Mouse (Mus musculus) adrenal gland, adult 8-10 months (tissue): ENCODE results near the gene Fgd4. TPM values are rescaled to one million over a fixed set of nuclear protein-coding genes. Genes with fewer than 3 reads are reported as not detected.
"Not testable (repeated sequence)": the region's sequence is repeated elsewhere in the genome, so short reads cannot be mapped to it uniquely, and the experiment has no call there.

Experiments used
- DNase-seq: peaks from one replicate; pipeline ENCODE4 v3.0.0; 2022
- total RNA-seq, 4 experiments: library from RNA; stranded (reverse); gene quantifications; 2 replicates each; pipeline ENCODE4 v1.2.4; 2022

Fgd4 gene
- total RNA-seq, 4 experiments from 2014 or later, result 15.6 to 18.8 (median 16.9) TPM

DNA sequence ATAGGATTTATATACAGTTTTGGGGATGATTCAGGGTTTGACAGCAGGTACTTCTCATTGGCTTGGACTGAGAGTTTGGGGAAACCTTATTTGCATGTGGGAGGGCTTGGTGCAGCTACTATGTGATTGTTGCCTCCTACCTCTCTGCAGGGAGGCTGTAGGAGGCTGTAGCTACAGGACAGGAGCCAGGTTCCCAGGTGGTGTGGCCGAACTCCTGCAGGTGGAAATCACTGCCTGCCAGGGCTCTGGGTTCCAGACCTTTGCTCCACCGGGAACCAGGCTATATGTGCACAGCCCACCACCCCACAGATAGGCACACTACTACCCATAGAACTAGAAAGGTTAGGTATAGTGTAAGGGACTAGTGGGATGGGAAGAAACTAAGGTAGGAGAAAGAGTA lies 61.0 kb downstream of the Fgd4 start:
- not testable (repeated sequence) for DNase-seq

DNA sequence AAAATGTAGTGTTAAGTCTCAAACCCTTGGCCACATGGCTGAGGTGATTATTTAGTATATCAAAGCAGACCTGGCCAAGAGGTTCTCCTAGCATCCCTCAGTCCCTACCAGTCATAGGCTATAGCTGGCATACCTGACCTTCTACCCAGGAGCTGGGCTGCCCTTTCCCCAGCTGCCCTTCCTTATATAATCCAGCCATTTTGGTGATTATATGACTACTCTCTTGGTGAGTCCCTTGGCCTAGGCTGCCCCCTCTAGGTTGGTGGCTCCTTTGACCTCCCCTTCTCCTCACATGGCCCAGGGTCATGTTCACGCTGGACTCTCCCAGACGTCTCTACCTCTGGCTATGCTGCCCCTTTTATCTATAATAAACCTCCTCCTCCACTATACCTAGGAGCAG lies 65.1 kb downstream of the Fgd4 start:
- DNase-seq, result no peak

DNA sequence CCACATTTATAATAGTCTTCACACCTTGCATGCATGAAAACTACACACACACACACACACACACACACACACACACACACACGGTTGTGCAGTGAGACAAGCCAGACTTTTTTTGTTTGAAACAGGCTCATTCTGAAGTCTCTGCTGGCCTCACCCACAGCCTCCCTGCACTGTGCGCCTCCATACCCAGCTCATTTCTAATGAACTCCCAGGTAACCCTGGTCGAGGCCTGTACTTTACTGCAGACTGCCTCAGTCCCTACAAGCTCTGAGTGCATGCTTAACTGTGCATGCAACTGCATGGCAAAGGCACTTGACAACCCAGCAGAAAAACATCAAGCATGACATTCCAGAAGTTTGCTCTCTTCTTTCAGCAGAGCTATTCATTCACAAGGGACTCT lies 72.3 kb downstream of the Fgd4 start:
- no peak for DNase-seq

DNA sequence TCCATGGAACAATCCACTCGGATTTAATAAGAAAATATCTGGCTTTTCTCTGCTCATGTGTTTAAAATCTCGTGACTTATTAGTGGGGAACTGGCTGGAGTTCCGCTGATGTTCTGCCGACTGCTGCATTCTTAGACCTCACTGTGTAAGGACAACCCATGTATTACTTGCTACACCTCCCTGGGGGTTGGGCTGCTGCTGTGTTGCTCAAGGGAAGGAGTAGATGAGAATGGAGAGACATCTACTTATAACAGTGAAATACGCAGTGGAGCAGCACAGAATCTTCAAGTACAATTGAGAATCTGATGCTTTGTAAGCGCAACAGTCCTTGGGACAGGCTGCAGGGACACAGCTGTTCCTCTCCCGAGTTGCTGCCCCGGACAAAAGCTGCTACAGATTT lies 73.1 kb downstream of the Fgd4 start:
- DNase-seq, result peak; percentile 42

- no peak for DNase-seq
These were observed 73.6 kb downstream of the Fgd4 start for GRCm38 (mm10) chr16:16526741-16527105.

- peak; percentile 21 for DNase-seq
These were observed 74.1 kb downstream of the Fgd4 start for GRCm38 (mm10) chr16:16526097-16526740.

DNA sequence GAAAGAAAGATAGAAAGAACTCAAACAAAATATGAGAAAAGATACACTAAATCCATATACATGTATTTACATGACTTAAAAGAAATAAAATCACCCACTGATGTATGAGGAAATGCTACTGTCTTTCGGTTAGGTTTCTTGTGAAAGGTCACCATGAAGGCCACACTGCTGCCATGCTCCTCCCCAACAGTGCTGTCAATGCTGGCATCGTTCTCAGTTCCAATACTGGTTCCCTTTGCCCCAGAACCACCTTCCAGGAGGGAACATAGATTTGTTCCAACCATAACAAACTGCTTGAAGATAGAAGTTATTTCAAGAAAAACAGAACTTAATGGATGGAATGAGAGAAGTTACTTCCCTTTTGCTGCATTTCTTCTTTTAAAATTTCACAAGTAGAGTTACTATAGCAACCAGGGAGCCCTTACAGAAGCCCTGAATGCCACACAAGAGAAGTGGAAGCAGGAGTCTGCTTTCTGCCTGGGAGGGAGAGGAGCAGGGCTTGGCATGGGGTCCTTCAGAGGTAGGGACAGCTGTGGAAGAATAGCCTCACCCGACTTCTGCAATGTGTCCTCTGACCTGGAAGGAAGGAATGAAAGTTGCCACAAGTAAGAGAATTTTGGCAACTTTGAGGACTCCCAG lies 75.0 kb downstream of the Fgd4 start:
- peak; percentile 18 for DNase-seq

- DNase-seq, result no peak
These were observed 76.7 kb downstream of the Fgd4 start for GRCm38 (mm10) chr16:16523632-16524031.

DNA sequence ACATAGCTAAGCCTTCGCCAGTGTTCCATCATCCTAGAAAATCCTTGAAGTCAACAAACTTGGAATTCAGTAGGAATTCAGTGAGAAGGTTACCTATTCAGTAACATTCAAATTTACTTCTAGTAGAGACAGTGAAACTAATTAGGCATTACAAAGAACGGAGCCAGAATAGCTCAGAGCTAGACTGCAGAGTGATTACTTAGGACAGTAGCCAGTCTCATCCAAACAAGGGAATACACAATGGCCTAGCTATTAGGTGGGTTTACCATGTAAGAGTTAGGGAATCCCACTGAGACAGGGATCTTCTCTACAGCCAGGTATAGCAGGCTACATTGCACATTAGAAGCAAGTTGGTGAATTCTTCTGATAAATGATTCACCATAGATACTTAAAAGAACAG lies 77.5 kb downstream of the Fgd4 start:
- not testable (repeated sequence) for DNase-seq

GRCm38 (mm10) chr16:16501491-16501890 lies 98.9 kb downstream of the Fgd4 start:
- no peak for DNase-seq

GRCm38 (mm10) chr16:16500926-16501325 lies 99.4 kb downstream of the Fgd4 start:
- DNase-seq, result no peak

DNA sequence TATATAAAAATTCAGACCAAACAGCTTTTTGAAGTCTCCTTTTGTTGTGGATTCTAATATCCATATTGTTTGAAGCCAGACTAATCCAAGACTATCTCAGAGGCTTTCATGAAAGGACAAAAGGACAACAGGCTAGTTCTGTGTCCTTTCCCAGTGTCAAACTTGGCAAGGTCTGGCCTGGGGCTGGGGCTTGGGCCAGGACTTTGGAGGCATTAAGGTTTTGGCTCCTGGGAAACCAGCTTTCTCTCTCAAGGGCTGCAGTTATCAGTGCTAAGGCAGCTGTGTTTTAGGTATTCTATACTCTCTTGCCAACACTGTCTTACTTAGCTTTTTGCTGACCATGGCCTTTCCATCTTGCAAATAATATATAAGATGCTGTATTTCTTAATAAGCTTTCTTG lies 101.6 kb downstream of the Fgd4 start:
- DNase-seq, result no peak

DNA sequence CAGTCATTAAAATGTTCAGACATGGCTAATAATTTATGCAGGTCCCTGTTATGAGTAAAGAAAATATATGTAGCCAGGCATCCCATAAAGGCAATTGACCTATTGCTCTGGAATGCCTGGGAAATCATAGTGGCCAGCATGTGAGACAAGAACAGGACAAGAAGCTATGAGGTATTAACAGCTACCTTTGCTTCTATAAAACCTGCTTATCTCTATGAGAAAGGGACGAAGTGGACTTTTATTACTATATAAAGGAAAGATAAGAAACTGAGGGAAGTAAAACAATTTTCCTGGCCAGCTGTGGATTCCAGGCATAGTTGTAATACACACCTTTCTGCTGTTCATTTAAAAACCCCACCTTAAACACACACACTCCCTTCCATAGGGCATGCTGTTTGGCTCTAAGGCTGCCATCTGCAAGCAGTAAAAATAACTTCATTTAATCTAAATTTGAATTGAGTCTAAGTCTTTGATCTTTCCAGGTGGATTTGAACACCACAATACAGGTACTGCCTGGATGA lies 114.8 kb downstream of the Fgd4 start:
- DNase-seq, result no peak

- no peak for DNase-seq
These were observed 115.7 kb downstream of the Fgd4 start for GRCm38 (mm10) chr16:16484601-16485000.

DNA sequence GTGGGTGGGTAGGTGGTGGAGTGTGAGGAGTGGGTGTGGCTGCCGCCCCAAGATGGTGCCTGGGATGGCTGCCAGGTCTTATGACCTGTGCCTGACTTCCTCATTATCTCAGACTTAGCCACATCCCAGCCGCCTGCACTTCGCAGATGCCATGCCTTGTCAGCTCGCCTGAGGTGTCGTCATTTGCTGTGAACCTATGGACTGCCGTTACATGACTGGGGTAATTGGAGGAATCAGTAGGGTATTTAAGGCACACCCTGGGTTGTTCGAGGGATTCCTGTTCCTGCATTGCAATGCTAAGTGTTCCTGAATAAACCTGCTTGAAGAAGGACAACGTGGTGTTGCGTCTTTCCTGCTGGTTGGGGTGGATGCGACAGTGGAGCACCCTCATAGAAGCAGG lies 126.9 kb downstream of the Fgd4 start:
- not testable (repeated sequence) for DNase-seq

- no peak for DNase-seq
These were observed 150.3 kb downstream of the Fgd4 start for GRCm38 (mm10) chr16:16450021-16450420.

DNA sequence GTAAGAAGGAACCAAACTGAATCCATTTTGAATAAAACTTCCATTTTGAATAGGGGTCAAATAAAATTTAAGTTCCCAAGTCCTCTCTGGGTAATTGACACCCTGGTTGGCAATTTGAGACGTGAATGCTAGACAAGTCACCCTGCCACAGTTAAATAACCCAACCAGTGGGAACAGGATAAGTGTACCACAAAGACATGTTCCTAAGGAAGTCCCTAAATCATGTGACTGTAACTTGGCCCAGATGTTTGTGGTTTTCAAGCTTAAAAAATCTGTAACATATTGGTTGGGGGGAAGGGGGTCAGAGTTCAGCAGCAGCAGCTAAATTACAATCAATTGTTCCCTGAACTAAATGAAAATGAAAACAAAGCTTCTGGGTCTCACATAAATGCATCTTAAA lies 161.9 kb downstream of the Fgd4 start:
- DNase-seq, result no peak

DNA sequence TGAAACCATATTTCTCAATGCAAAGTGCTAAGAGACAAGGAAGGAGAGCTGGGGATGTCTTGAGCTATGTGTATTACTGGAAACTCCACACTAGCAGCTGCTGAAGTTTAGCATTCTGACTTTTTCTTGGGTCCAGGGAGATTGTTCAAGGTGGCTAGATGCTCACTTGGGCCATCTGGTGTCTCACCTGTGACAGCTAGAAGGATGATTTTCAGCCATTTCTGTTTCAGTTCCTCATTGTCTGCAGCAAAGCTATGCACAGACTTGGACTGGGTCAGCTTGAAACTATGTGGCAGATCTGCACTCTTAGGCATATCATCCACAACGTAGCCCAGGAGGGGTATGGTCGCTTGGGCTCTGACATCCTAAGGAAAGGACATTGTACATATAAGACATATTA lies 177.9 kb downstream of the Fgd4 start:
- no peak for DNase-seq

- DNase-seq, result not testable (repeated sequence)
These were observed 233.1 kb downstream of the Fgd4 start for GRCm38 (mm10) chr16:16367217-16367616.

Other genes starting within 250 kb of the Fgd4 start
- 10 to 100 TPM; 77.3 to 91.9 (median 87.0) TPM for gene Dnm1l, start 241.6 kb downstream of the Fgd4 start, total RNA-seq
- not detected for gene Olfr19, start 75.9 kb upstream of the Fgd4 start, total RNA-seq
- under 1 TPM; 0.25 to 0.94 (median 0.60) TPM for gene Spag6l, start 228.9 kb upstream of the Fgd4 start, total RNA-seq